Mouse (Mus musculus) cerebellum, adult (tissue): Measurements from ENCODE around the gene Zfp618.

Experiments used
- ATAC-seq: cut with Nextera tagmentation; 2 replicates; pipeline ENCODE4 v1.9.2; 2017; ENCODE audit warnings: mild to moderate bottlenecking, moderate library complexity, mixed read lengths; ENCODE audit not compliant: insufficient number of reproducible peaks, low FRiP score, low TSS enrichment

Gene Zfp618

DNA sequence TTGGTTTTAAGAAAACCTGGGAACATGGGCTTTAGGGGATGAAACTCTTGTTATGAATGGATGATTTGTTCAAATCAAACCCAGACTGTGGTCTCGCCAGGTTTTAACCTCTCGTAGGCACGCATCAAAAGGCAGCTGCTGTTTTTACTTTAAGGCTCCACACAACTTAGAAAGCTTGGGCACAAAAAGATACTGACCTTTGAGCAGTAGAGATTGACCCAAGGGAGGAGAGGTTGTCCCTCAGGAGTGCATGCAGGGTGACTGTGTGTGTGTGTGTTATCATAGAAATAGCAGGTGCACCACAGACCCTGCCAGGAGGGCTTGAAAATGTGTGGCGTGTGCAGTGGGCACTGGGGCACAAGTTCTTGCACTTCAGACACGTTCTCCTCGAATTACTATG, 95.0 kb downstream of the Zfp618 start:
- no peak for ATAC-seq

GRCm38 (mm10) chr4:63061411-63061810, 96.0 kb downstream of the Zfp618 start:
- no peak for ATAC-seq

DNA sequence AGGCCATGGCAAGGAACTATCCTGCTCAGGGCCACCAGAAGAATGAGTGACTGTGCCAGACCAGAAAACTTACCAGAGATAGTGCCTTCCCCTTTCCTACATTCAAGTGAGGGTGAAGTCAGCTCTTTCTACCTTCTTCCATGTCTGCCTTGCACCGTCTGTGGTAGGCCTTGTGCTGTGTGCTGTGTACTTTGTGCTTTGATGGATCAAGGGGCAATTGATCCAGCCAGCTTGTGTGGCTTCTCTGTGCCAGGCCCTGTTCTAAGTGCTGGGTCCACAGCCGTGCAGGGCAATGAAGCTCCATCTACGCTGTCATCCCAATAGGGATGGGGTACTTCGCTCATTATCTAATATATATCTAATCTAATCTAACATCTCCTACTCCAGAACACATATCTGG, 98.0 kb downstream of the Zfp618 start:
- ATAC-seq: no peak

DNA sequence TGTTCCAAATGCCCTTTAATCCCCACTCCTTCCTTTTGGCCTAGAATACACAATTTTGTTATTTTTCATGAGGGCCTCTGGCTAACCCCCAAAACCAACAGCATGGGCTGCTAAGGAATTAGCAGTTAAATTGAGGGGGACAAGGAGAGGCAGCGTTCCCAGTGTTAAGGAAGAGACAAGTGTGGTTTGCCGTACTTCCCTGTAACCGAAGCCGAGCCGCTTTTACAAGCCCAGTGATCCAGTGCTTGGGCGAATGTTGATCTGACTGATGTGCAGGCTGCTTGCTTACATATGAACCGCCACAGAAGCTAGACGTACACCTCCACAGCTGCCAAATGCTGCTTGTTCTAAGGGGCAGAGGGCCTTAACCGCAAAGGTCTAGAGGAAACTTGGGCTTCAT, 99.5 kb downstream of the Zfp618 start:
- ATAC-seq: no peak

DNA sequence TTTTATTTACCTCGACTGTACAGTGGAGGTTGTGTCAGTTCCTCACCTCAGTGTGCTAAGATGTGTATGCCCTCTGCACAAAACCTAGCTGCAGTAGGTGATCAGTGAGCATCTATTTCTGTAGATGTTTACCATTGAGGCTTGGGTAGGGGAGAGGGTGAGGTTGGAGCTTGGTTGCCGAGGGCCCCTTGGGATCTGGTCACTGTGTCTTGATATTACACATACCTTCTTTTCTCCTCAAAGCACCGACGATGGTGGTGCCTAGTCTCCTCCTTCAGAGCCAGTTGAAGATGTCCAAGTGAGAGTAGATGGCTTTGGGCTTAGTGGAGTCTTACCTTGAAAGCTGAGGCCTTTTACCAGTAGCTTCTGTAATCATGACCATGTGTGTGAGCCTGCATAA, 101.4 kb downstream of the Zfp618 start:
- ATAC-seq: no peak

DNA sequence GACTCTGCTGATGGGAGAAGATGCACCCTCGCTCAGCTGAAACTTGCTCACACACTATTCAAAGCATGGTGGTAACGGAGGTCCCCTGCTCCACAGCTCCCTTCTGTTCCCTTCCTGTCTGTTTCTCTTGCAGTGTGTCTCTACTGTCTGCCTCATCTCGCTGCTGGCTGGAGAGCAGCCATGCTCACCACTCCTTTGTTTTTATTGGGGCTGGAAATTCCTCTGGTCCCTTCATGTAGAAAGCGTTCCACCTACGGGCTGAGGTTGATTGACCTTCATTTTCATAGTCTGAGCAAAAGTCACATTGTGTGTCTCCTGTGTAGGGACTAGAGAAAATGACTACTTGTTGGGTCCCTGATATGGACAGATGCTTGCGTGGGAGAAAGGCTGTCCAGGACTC, 102.4 kb downstream of the Zfp618 start:
- ATAC-seq: no peak

GRCm38 (mm10) chr4:63068499-63069175, 103.3 kb downstream of the Zfp618 start:
- ATAC-seq: no peak

DNA sequence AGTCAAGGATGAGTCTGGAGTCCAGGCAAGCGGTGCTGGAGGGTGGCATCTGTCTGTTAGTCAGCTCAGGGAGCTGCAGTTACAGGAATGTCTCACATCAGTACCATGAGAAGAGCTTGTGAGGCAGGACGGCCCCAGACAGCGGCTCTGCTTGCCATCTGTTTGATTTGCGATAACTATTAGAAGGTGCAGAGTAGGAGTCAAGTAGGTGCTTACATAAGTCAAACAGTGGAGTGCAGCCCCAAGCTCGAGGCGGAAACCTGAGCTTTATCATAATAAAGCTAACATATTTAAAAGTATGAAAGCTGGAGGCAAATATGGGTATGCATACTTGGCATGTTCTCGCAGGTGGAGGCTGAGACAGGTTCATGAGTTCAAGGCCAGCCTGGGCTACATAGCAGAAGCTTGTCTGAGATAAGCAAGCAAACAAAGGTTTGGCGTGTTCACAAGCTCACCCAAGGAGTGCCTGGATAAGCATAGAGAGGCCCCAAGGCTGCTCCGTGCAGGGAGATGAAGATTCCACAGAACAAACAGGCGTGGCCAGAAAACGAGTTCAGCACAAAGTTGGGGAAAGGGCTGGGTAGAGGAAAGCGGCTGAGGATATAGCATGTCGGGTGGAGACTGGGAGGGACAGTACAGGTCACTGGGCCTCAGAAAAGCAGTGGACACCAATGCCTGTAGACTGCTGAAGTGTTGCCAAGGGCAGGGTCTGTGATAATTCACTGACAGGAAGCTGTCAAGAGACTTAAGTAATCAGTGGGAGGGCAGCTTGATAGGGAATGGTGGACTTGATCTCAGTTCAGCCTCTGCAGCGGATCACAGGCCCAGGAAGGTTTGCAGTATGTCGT, 106.3 kb downstream of the Zfp618 start:
- ATAC-seq: no peak

- no peak for ATAC-seq
These were observed 107.8 kb downstream of the Zfp618 start for GRCm38 (mm10) chr4:63073139-63073538.

DNA sequence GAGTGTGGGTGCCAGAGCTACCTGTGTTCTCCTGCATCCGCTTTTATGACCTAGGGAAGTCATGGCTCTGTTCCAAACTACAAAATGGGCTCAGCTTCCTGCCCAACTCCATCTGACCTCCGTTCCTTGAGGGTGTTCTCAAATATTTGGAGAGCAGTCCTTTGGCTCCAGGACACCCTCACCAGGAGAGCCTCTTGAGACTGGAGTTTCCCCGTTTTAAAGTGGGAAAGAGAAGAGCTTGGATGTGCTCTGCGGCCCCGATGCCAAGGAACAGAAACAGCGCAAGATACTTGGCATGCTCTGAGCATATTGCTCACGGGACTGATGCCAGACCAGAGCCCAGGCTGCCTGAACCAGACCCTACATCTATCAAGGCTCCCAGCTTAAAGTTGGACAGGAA, 113.8 kb downstream of the Zfp618 start:
- ATAC-seq: no peak

- ATAC-seq: peak; percentile 39; the same call in 1 of the 2 replicates
These were observed 119.1 kb downstream of the Zfp618 start for GRCm38 (mm10) chr4:63084473-63084889.

GRCm38 (mm10) chr4:63089484-63089883, 124.1 kb downstream of the Zfp618 start:
- no peak for ATAC-seq

GRCm38 (mm10) chr4:63091151-63091550, 125.8 kb downstream of the Zfp618 start:
- no peak for ATAC-seq

DNA sequence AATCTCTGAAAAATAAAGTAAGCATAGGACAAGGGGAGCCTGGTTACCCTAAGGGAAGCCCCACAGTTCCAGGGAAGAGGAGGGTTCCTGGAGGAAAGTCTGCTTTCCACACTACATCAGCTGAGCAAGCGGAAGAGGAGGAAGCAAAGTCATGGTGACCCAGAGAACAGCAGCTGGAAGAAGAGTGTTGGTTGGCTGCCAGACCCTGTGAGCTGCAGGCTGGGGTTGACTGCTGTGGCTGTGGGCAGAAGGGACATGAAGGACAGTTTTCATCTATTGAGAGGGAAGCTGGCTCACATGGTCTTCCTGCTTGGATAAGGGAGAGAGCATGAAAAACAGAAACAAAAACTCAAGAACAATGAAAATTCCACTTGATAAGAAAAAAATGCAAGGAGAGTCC, 132.2 kb downstream of the Zfp618 start:
- ATAC-seq: no peak

GRCm38 (mm10) chr4:63100478-63100877, 135.1 kb downstream of the Zfp618 start:
- ATAC-seq: no peak

DNA sequence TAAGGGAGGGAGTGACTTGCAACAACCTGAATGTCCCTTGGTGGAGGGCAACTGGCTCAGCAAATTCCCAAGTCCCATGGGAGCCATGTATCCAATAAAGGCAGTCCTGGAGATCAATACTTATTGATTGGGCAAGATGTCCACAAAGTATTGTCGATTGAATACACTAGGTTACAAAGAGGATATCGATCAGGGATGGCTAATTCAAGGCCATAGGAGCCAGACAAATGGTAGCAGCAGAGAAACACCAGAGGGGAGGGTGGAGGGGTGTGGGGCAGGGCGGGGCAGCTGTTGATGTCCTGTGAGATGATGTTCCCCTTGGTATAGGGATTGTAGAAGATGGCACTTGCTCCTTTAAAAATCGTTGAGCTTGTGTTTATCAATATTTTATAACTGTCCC, 136.7 kb downstream of the Zfp618 start:
- ATAC-seq: no peak

GRCm38 (mm10) chr4:63105651-63106050, 140.3 kb downstream of the Zfp618 start:
- ATAC-seq: no peak

- ATAC-seq: peak; percentile 71
These were observed 153.5 kb downstream of the Zfp618 start for GRCm38 (mm10) chr4:63118639-63119437.

DNA sequence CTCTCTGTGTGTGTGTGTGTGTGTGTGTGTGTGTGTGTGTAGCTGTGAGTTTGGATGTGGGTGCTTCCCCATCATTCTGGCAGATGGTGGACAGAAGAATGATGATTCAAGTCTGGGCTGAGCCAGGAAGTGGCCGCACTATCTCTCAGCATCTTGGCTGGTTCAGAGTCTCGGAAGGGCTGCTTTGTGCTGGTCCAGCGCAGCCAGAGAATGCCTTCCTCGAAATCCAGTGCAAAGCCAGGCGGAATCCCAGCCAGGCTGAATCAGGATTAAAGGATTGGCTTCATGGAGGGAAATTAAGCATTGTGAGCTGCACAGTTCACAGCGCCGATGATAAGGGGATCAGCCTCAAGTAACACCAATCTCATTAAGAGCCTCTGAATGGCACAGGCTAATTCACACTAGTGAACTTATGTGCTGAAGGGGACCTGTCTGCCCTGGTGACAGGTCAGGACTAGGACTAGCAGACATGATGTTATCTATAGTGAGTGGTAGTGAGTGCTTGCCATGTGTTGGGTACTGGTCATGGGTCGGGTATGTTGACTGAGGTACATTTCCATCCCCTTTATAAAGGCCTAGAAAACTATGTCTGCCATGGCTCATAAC, 159.6 kb downstream of the Zfp618 start:
- ATAC-seq: no peak

DNA sequence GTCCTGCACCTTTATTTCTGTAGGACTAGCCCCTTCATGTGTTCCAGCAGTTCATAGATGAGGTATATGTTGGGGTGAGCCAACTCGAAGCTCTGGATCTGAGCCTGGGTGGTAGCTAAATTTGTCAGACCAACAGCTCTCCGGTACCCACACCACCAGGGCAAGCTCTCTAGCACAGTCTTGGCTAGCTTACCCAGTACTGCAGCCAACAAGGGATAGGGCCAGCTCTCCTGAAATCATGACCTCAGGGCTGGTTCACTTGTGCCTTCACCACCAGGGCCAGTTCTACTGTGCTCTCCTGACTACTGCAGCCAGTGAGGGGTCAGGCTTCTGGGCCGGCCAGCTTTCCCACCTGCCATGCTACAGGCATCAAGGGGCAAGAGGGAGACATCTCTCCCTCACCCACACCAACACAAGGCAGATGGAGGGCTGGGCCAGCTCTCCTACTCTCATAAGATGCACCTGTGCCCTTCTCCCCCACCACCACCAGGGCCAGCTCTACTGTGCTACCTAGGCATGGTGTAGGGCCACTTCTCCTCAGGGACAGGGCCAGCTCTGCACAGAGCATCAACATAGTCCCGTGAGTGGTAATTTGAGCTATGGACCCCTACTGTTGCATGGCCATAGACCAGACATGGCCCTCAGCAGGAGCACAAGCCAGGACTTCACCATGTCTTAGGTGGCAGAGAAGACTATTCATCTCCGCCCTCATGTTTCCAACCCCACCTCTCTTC, 164.7 kb downstream of the Zfp618 start:
- ATAC-seq: peak; percentile 81
